Mouse (Mus musculus): ENCODE results near the gene Nhlrc3. TPM values are rescaled to one million over a fixed set of nuclear protein-coding genes. Genes with fewer than 3 reads are reported as not detected.

The Nhlrc3 gene
- 8.2 and 9.6 TPM in 2 replicates for polyA plus RNA-seq (2014; fragmentation: Nextera tagmentation; extraction: Ambion mirVana)

GRCm38 (mm10) chr3:53463046-53463764, at the start of gene Nhlrc3, which contains the start of gene Proser1:
Nhlrc3 (minus strand) TSS chr3:53463332.
Proser1 (plus strand) TSS chr3:53463666.
- Histone ChIP-seq H3K4me1 (replicated peaks; ENCODE audit: control insufficient read depth, insufficient read depth, low read length) (peaks cover 7% of the 10 kb centered on the region; the same call in 1 of the 2 replicates), H3K4me2 (replicated peaks; ENCODE audit: low read depth, low read length) (peak within 1 kb of the TSS; percentile 73), H3K27ac (ENCODE audit: low read depth, low read length) (peak within 1 kb of the TSS; percentile 83), H3K4me3 (ENCODE audit: low read depth, low read length) (peak within 1 kb of the TSS; percentile 66), H3K27me3 (ENCODE audit: control insufficient read depth, insufficient read depth, low read length) (no peaks in the 10 kb centered on the region), H3K9ac (ENCODE audit: low read depth, low read length) (peak within 1 kb of the TSS; percentile 91), H3K36me3 (ENCODE audit: control insufficient read depth, insufficient read depth, low read length) (no peaks in the 10 kb centered on the region), H3K9me3 (ENCODE audit: control insufficient read depth, low read length) (no peaks in the 10 kb centered on the region)
- WGBS, result under 1% methylated on average over 42 of the region's 52 CpGs
- peak; percentile 94 for DNase-seq (ENCODE audit: low spot score)
- ATAC-seq (ENCODE audit: low FRiP score), result peak; percentile 98

GRCm38 (mm10) chr3:53502428-53502827, 39.3 kb upstream of the Nhlrc3 start:
- no peak for DNase-seq (ENCODE audit: low spot score)
- no peak overlapping the region for H3K4me2 ChIP-seq (replicated peaks; ENCODE audit: low read depth, low read length)
- H3K4me1 ChIP-seq (replicated peaks; ENCODE audit: control insufficient read depth, insufficient read depth, low read length), result no peaks in the 10 kb centered on the region
- no peak overlapping the region for H3K9ac ChIP-seq (ENCODE audit: low read depth, low read length)
- H3K4me3 ChIP-seq (ENCODE audit: low read depth, low read length), result no peak overlapping the region
- no peak overlapping the region for H3K27ac ChIP-seq (ENCODE audit: low read depth, low read length)
- no peak for ATAC-seq (ENCODE audit: low FRiP score)
- H3K9me3 ChIP-seq (ENCODE audit: control insufficient read depth, low read length), result no peaks in the 10 kb centered on the region
- H3K27me3 ChIP-seq (ENCODE audit: control insufficient read depth, insufficient read depth, low read length), result no peaks in the 10 kb centered on the region
- WGBS, result 75% methylated on average over 6 of the region's 6 CpGs
- no peaks in the 10 kb centered on the region for H3K36me3 ChIP-seq (ENCODE audit: control insufficient read depth, insufficient read depth, low read length)

GRCm38 (mm10) chr3:53498351-53498905, 35.3 kb upstream of the Nhlrc3 start:
- H3K9ac ChIP-seq (ENCODE audit: low read depth, low read length), result no peak overlapping the region
- no peaks in the 10 kb centered on the region for H3K36me3 ChIP-seq (ENCODE audit: control insufficient read depth, insufficient read depth, low read length)
- 88% methylated on average over 6 of the region's 6 CpGs for WGBS
- H3K4me1 ChIP-seq (replicated peaks; ENCODE audit: control insufficient read depth, insufficient read depth, low read length), result no peaks in the 10 kb centered on the region
- no peaks in the 10 kb centered on the region for H3K9me3 ChIP-seq (ENCODE audit: control insufficient read depth, low read length)
- ATAC-seq (ENCODE audit: low FRiP score), result no peak
- H3K4me2 ChIP-seq (replicated peaks; ENCODE audit: low read depth, low read length), result no peak overlapping the region
- DNase-seq (ENCODE audit: low spot score), result no peak
- H3K27me3 ChIP-seq (ENCODE audit: control insufficient read depth, insufficient read depth, low read length), result no peaks in the 10 kb centered on the region
- H3K27ac ChIP-seq (ENCODE audit: low read depth, low read length), result no peak overlapping the region
- no peak overlapping the region for H3K4me3 ChIP-seq (ENCODE audit: low read depth, low read length)

- H3K9ac ChIP-seq (ENCODE audit: low read depth, low read length), result no peak within 1 kb of the TSS
- ATAC-seq (ENCODE audit: low FRiP score), result no peak
- 78% methylated on average over 6 of the region's 6 CpGs for WGBS
- DNase-seq (ENCODE audit: low spot score), result no peak
- no peak within 1 kb of the TSS for H3K4me3 ChIP-seq (ENCODE audit: low read depth, low read length)
- no peak within 1 kb of the TSS for H3K4me2 ChIP-seq (replicated peaks; ENCODE audit: low read depth, low read length)
- no peaks in the 10 kb centered on the region for H3K9me3 ChIP-seq (ENCODE audit: control insufficient read depth, low read length)
- no peak within 1 kb of the TSS for H3K27ac ChIP-seq (ENCODE audit: low read depth, low read length)
- H3K4me1 ChIP-seq (replicated peaks; ENCODE audit: control insufficient read depth, insufficient read depth, low read length), result no peaks in the 10 kb centered on the region
- no peaks in the 10 kb centered on the region for H3K27me3 ChIP-seq (ENCODE audit: control insufficient read depth, insufficient read depth, low read length)
- no peaks in the 10 kb centered on the region for H3K36me3 ChIP-seq (ENCODE audit: control insufficient read depth, insufficient read depth, low read length)
Measured at GRCm38 (mm10) chr3:53488353-53488752, 25.2 kb upstream of the Nhlrc3 start, which contains the start of gene Stoml3. Stoml3 (plus strand) TSS chr3:53488653.

- Histone ChIP-seq H3K9me3 (ENCODE audit: control insufficient read depth, low read length) (no peaks in the 10 kb centered on the region), H3K4me1 (replicated peaks; ENCODE audit: control insufficient read depth, insufficient read depth, low read length) (no peaks in the 10 kb centered on the region), H3K4me2 (replicated peaks; ENCODE audit: low read depth, low read length) (no peak overlapping the region), H3K36me3 (ENCODE audit: control insufficient read depth, insufficient read depth, low read length) (no peaks in the 10 kb centered on the region), H3K27ac (ENCODE audit: low read depth, low read length) (no peak overlapping the region), H3K27me3 (ENCODE audit: control insufficient read depth, insufficient read depth, low read length) (no peaks in the 10 kb centered on the region), H3K4me3 (ENCODE audit: low read depth, low read length) (no peak overlapping the region), H3K9ac (ENCODE audit: low read depth, low read length) (no peak overlapping the region)
- DNase-seq (ENCODE audit: low spot score) (no peak), ATAC-seq (ENCODE audit: low FRiP score) (no peak)
- 77% methylated on average over 9 of the region's 9 CpGs for WGBS
Measured at GRCm38 (mm10) chr3:53486996-53487576, 24.0 kb upstream of the Nhlrc3 start.

- Histone ChIP-seq H3K36me3 (ENCODE audit: control insufficient read depth, insufficient read depth, low read length) (no peaks in the 10 kb centered on the region), H3K27me3 (ENCODE audit: control insufficient read depth, insufficient read depth, low read length) (no peaks in the 10 kb centered on the region), H3K4me2 (replicated peaks; ENCODE audit: low read depth, low read length) (no peak overlapping the region), H3K4me3 (ENCODE audit: low read depth, low read length) (no peak overlapping the region), H3K9ac (ENCODE audit: low read depth, low read length) (no peak overlapping the region), H3K27ac (ENCODE audit: low read depth, low read length) (no peak overlapping the region), H3K9me3 (ENCODE audit: control insufficient read depth, low read length) (no peaks in the 10 kb centered on the region), H3K4me1 (replicated peaks; ENCODE audit: control insufficient read depth, insufficient read depth, low read length) (no peaks in the 10 kb centered on the region)
- 76% methylated on average over 10 of the region's 10 CpGs for WGBS
- no peak for DNase-seq (ENCODE audit: low spot score)
- no peak for ATAC-seq (ENCODE audit: low FRiP score)
Measured at GRCm38 (mm10) chr3:53486561-53486960, 23.4 kb upstream of the Nhlrc3 start.

GRCm38 (mm10) chr3:53483414-53484059, 20.4 kb upstream of the Nhlrc3 start:
- ATAC-seq (ENCODE audit: low FRiP score), result no peak
- no peak overlapping the region for H3K4me3 ChIP-seq (ENCODE audit: low read depth, low read length)
- DNase-seq (ENCODE audit: low spot score), result no peak
- no peak overlapping the region for H3K9ac ChIP-seq (ENCODE audit: low read depth, low read length)
- H3K36me3 ChIP-seq (ENCODE audit: control insufficient read depth, insufficient read depth, low read length), result 0 out of 2 replicates have a peak, but pooled peaks cover 3% of the 10 kb centered on the region
- H3K27me3 ChIP-seq (ENCODE audit: control insufficient read depth, insufficient read depth, low read length), result no peaks in the 10 kb centered on the region
- H3K9me3 ChIP-seq (ENCODE audit: control insufficient read depth, low read length), result no peaks in the 10 kb centered on the region
- no peak overlapping the region for H3K27ac ChIP-seq (ENCODE audit: low read depth, low read length)
- H3K4me2 ChIP-seq (replicated peaks; ENCODE audit: low read depth, low read length), result no peak overlapping the region
- no peaks in the 10 kb centered on the region for H3K4me1 ChIP-seq (replicated peaks; ENCODE audit: control insufficient read depth, insufficient read depth, low read length)
- WGBS, result 87% methylated on average over 8 of the region's 8 CpGs

- DNase-seq (ENCODE audit: low spot score) (no peak), ATAC-seq (ENCODE audit: low FRiP score) (no peak)
- H3K27me3 ChIP-seq (ENCODE audit: control insufficient read depth, insufficient read depth, low read length), result no peaks in the 10 kb centered on the region
- no peaks in the 10 kb centered on the region for H3K4me1 ChIP-seq (replicated peaks; ENCODE audit: control insufficient read depth, insufficient read depth, low read length)
- no peaks in the 10 kb centered on the region for H3K9me3 ChIP-seq (ENCODE audit: control insufficient read depth, low read length)
- H3K9ac ChIP-seq (ENCODE audit: low read depth, low read length), result no peak overlapping the region
- WGBS, result 96% methylated on average over 30 of the region's 30 CpGs
- no peak overlapping the region for H3K27ac ChIP-seq (ENCODE audit: low read depth, low read length)
- no peak overlapping the region for H3K4me2 ChIP-seq (replicated peaks; ENCODE audit: low read depth, low read length)
- peaks cover 16% of the 10 kb centered on the region for H3K36me3 ChIP-seq (ENCODE audit: control insufficient read depth, insufficient read depth, low read length)
- no peak overlapping the region for H3K4me3 ChIP-seq (ENCODE audit: low read depth, low read length)
Measured at GRCm38 (mm10) chr3:53478419-53479046, 15.4 kb upstream of the Nhlrc3 start.

Measured in hindbrain, embryonic 11.5 days (tissue).